Mouse (Mus musculus) kidney, adult 2 months (tissue): ENCODE data around the gene Dpp6. TPM values are rescaled to one million over a fixed set of nuclear protein-coding genes. Genes with fewer than 3 reads are reported as not detected.

Source experiments
- DNase-seq: peaks from one replicate; pipeline ENCODE4 v3.0.0; 2021
- H3K27ac ChIP-seq: fragments of 200-500 bp; 2 replicates; pipeline ENCODE4 v1.5.1; 2012; ENCODE audit warnings: low read depth, low read length, control low read depth, inconsistent platforms; ENCODE audit not compliant: insufficient read depth
- H3K27me3 ChIP-seq: fragments of 200-500 bp; replicated peaks from 2 replicates; pipeline ENCODE4 v1.6.1; 2012; ENCODE audit warnings: mild to moderate bottlenecking, moderate library complexity, low read length, inconsistent platforms; ENCODE audit not compliant: control insufficient read depth, insufficient read depth
- H3K36me3 ChIP-seq: fragments of 200-500 bp; 2 replicates; pipeline ENCODE4 v1.6.1; 2012; ENCODE audit warnings: mild to moderate bottlenecking, moderate library complexity, low read length, inconsistent platforms; ENCODE audit not compliant: control insufficient read depth, insufficient read depth
- H3K4me1 ChIP-seq: fragments of 200-500 bp; 2 replicates; pipeline ENCODE4 v1.6.1; 2011; ENCODE audit warnings: low read length; ENCODE audit not compliant: control insufficient read depth, insufficient read depth
- H3K4me3 ChIP-seq: fragments of 200-500 bp; 2 replicates; pipeline ENCODE4 v1.5.1; 2011; ENCODE audit warnings: mild to moderate bottlenecking, low read depth, low read length, control low read depth; ENCODE audit not compliant: insufficient read depth
- CTCF ChIP-seq: fragments of 200-500 bp; conservative IDR thresholded peaks from 2 replicates; pipeline ENCODE4 v1.5.1; 2011; ENCODE audit warnings: low read depth, mild to moderate bottlenecking, control low read depth, low read length, moderate library complexity, mixed read lengths; ENCODE audit not compliant: insufficient read depth, insufficient read length
- POLR2A ChIP-seq: fragments of 200-500 bp; IDR thresholded peaks from one replicate; pipeline ENCODE4 v1.6.1; 2011; ENCODE audit warnings: low read depth, low read length, control low read depth
- WGBS: fragments of 180-500 bp; shearing (Covaris S2); methylation state at CpG from one replicate; pipeline ENCODE4 v1.1.7; 2018; 5-methylcytosine and 5-hydroxymethylcytosine counted together
- polyA plus RNA-seq: library from polyadenylated mRNA; depleted of rRNA; stranded (reverse); fragments of >200 nt; gene quantifications from 2 replicates; pipeline ENCODE4 v1.2.3, GENCODE M21; 2012

The Dpp6 gene
- polyA plus RNA-seq, 1 experiment, result 0.61 TPM

DNA sequence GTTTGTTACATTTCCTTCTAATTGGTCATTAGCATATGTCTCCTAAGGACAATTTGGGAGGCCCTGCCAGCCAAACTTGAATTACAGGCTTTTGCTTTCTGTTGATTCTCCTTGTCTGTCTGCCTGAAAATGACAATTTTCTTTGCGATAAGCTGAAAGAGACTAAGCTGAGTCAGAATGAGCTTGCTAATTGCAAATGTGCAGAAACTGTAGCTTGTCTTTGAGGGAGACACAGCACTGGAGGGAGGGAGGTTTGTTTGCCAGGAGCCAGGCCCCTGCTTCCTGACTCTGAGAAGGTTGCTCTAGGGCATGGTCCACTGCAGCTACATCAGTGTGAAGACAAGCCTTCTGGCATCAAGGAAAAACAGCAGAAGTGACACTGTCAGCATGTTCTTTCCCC lies 70.5 kb downstream of the Dpp6 start:
- no peaks in the 10 kb centered on the region for H3K36me3 ChIP-seq
- 87% methylated on average over 1 of the region's 1 CpGs for WGBS
- no peaks in the 10 kb centered on the region; the same call in 1 of the 2 replicates for H3K27me3 ChIP-seq
- no peak for DNase-seq
- no peaks in the 10 kb centered on the region for H3K4me1 ChIP-seq
- no peak overlapping the region for H3K4me3 ChIP-seq
- TF ChIP-seq POLR2A (no peak), CTCF (no peak)
- no peak overlapping the region for H3K27ac ChIP-seq

DNA sequence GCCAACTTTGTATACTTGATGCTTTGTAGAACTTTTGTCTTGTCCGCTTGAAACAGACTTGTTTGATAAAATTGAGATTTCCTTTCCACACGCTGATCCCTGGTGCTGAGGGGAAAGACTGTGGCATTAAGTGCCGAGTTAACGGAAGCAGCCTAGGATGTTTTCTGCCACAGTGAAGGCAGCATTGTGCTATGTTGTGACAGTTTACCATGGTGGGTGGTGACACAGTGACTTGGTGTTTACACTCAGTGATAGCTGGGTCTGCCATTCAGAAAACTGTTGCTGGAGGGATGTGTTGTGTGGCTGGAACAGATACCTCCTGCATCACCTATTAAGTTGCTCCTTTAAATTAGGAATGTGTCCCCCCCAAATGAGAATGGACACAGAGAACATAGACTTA lies 71.1 kb downstream of the Dpp6 start:
- Histone ChIP-seq H3K4me3 (no peak overlapping the region), H3K27me3 (no peaks in the 10 kb centered on the region; the same call in 1 of the 2 replicates), H3K4me1 (no peaks in the 10 kb centered on the region), H3K27ac (no peak overlapping the region), H3K36me3 (no peaks in the 10 kb centered on the region)
- no peak for TF ChIP-seq CTCF
- TF ChIP-seq POLR2A, result no peak
- DNase-seq, result no peak
- 88% methylated on average over 4 of the region's 4 CpGs for WGBS

- Histone ChIP-seq H3K27ac (no peak overlapping the region), H3K4me1 (no peaks in the 10 kb centered on the region), H3K36me3 (no peaks in the 10 kb centered on the region), H3K4me3 (no peak overlapping the region), H3K27me3 (no peaks in the 10 kb centered on the region; the same call in 1 of the 2 replicates)
- no peak for TF ChIP-seq CTCF
- no peak for TF ChIP-seq POLR2A
- DNase-seq, result no peak
- WGBS, result 24% methylated on average over 3 of the region's 3 CpGs
These were observed 77.3 kb downstream of the Dpp6 start for GRCm38 (mm10) chr5:26894346-26894745.

GRCm38 (mm10) chr5:26903786-26904185 lies 86.8 kb downstream of the Dpp6 start:
- Histone ChIP-seq H3K4me1 (no peaks in the 10 kb centered on the region), H3K36me3 (no peaks in the 10 kb centered on the region), H3K27me3 (no peaks in the 10 kb centered on the region), H3K4me3 (no peak overlapping the region), H3K27ac (no peak overlapping the region)
- WGBS, result 12% methylated on average over 9 of the region's 9 CpGs
- TF ChIP-seq POLR2A (no peak), CTCF (no peak)
- no peak for DNase-seq

DNA sequence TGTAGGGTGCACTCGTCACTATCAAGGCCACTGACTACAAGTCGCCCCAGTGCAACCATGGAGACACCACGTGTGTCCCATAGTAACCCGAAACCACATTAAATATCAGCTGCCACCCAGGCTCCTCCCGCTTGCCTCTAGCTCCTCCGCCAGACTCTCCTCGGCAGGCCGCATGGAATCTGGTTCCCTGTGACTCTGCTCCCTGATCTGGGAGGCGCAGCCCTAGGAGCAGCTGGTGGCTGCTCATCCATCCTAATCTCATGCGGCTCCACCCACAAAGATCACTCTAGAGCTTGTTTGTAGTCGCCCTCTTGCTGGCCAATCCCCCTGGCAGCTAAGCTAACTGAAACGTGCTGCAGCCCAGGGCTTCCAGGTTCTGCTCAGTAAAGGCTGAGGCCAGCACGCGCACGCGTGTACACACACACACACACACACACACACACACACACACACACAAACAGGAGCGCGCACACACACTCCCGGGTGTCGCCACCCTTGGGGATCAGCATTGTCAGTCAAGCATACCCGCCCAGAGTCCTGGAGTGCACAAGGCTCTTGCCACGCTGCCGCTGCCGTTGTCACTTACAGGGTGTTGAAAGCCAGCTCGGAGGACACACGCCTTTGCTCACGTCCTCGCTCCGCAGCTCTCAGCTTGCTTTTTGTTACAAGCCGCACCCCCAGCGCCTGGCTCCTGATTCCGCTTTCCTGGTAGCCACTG lies 87.5 kb downstream of the Dpp6 start:
- TF ChIP-seq CTCF (no peak), POLR2A (no peak)
- Histone ChIP-seq H3K27ac (no peak overlapping the region), H3K36me3 (no peaks in the 10 kb centered on the region), H3K4me1 (no peaks in the 10 kb centered on the region), H3K4me3 (no peak overlapping the region), H3K27me3 (no peaks in the 10 kb centered on the region)
- 1% methylated on average over 32 of the region's 32 CpGs for WGBS
- DNase-seq, result no peak

- Histone ChIP-seq H3K27me3 (no peaks in the 10 kb centered on the region), H3K4me3 (no peak overlapping the region), H3K4me1 (no peaks in the 10 kb centered on the region), H3K36me3 (no peaks in the 10 kb centered on the region), H3K27ac (no peak overlapping the region)
- TF ChIP-seq CTCF (no peak), POLR2A (no peak)
- no peak for DNase-seq
- 81% methylated on average over 7 of the region's 7 CpGs for WGBS
These were observed 90.1 kb downstream of the Dpp6 start for GRCm38 (mm10) chr5:26907151-26907550.

DNA sequence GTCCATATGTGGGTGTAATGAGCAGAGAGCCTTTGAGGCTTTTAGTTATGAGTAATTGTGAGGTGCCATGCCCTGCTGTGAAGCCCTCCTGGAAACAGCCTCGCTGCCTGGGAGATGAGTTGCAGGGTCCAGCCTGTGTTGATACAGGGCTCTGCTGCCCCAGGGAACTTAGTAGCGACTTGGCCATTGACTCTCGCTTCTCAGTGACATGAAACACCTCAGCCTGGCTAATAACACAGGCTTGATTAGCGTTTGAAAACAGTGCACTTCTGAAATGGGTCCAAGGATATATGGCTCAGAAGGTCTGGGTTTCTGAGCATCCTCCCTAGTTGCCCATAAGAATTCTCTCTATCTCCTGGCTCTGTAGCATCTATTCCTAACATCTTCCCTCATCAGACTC lies 91.6 kb downstream of the Dpp6 start:
- 53% methylated on average over 4 of the region's 4 CpGs for WGBS
- no peak overlapping the region for H3K4me3 ChIP-seq
- H3K36me3 ChIP-seq, result no peaks in the 10 kb centered on the region
- H3K27me3 ChIP-seq, result no peaks in the 10 kb centered on the region
- H3K4me1 ChIP-seq, result no peaks in the 10 kb centered on the region
- no peak for DNase-seq
- TF ChIP-seq POLR2A, result no peak
- TF ChIP-seq CTCF, result no peak
- H3K27ac ChIP-seq, result no peak overlapping the region
